Mouse (Mus musculus): ENCODE measurements at regions not wholly inside any gene's neighbourhood (a gene's known extent, or its start where the extent isn't known, plus 50 kb on each side); places are given as distances from the start of the nearest gene placed in this dataset.

- Histone ChIP-seq H3K27ac (replicated peaks) (no peak overlapping the region), H3K36me3 (ENCODE audit: control insufficient read depth, insufficient read depth, low read length) (no peaks in the 10 kb centered on the region), H3K4me1 (replicated peaks; ENCODE audit: control insufficient read depth, insufficient read depth) (no peaks in the 10 kb centered on the region), H3K27me3 (ENCODE audit: control insufficient read depth, insufficient read depth, low read length) (no peaks in the 10 kb centered on the region), H3K4me2 (replicated peaks; ENCODE audit: low read depth) (no peak overlapping the region), H3K9ac (ENCODE audit: low read length) (no peak overlapping the region), H3K9me3 (ENCODE audit: control insufficient read depth, low read length) (no peaks in the 10 kb centered on the region), H3K4me3 (ENCODE audit: low read depth, low read length) (no peak overlapping the region)
- TF ChIP-seq CTCF (IDR thresholded peaks at IDR 0.05; ENCODE audit: low read depth), result no peak
- TF ChIP-seq EP300 (optimal IDR thresholded peaks at IDR 0.05), result no peak
- ATAC-seq (ENCODE audit: low FRiP score, low TSS enrichment) (no peak), DNase-seq (ENCODE audit: low spot score) (no peak)
- WGBS, result 29% methylated on average over 11 of the region's 11 CpGs
Measured at GRCm38 (mm10) chr4:81217979-81218378, 224.6 kb downstream of the Mpdz start.

DNA sequence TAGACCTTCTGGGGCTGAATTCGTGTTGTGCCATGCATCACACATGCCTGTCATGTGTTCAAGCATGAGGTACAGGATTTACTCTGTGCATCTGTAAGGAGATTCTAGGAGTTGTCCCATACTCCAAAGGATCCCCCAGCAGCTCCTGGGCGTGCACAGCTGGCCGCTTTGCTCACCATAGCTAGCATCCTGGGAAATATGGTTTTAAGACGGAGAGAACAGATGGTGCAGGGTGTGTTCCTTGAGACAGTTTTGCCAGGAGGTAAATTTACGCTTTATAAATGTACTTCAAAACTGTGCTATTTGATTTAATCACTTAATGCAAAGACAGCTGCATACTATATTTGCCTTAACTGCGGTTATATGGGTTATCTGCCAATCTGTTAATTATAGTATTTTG is 220.6 kb downstream of the Mpdz start:
- Histone ChIP-seq H3K9ac (ENCODE audit: low read length) (no peak overlapping the region), H3K4me1 (replicated peaks; ENCODE audit: control insufficient read depth, insufficient read depth) (no peaks in the 10 kb centered on the region), H3K4me3 (ENCODE audit: low read depth, low read length) (no peak overlapping the region), H3K4me2 (replicated peaks; ENCODE audit: low read depth) (no peak overlapping the region), H3K36me3 (ENCODE audit: control insufficient read depth, insufficient read depth, low read length) (no peaks in the 10 kb centered on the region), H3K27me3 (ENCODE audit: control insufficient read depth, insufficient read depth, low read length) (no peaks in the 10 kb centered on the region), H3K27ac (replicated peaks) (no peak overlapping the region), H3K9me3 (ENCODE audit: control insufficient read depth, low read length) (no peaks in the 10 kb centered on the region)
- WGBS, result 65% methylated on average over 6 of the region's 6 CpGs
- ATAC-seq (ENCODE audit: low FRiP score, low TSS enrichment) (no peak), DNase-seq (ENCODE audit: low spot score) (no peak)
- TF ChIP-seq EP300 (optimal IDR thresholded peaks at IDR 0.05) (no peak), CTCF (IDR thresholded peaks at IDR 0.05; ENCODE audit: low read depth) (no peak)

GRCm38 (mm10) chr4:81222468-81223175 is 220.0 kb downstream of the Mpdz start:
- H3K36me3 ChIP-seq (ENCODE audit: control insufficient read depth, insufficient read depth, low read length), result no peaks in the 10 kb centered on the region
- DNase-seq (ENCODE audit: low spot score) (no peak), ATAC-seq (ENCODE audit: low FRiP score, low TSS enrichment) (no peak)
- no peaks in the 10 kb centered on the region for H3K27me3 ChIP-seq (ENCODE audit: control insufficient read depth, insufficient read depth, low read length)
- no peak overlapping the region for H3K27ac ChIP-seq (replicated peaks)
- WGBS, result 57% methylated on average over 5 of the region's 5 CpGs
- no peak overlapping the region for H3K9ac ChIP-seq (ENCODE audit: low read length)
- TF ChIP-seq EP300 (optimal IDR thresholded peaks at IDR 0.05), result no peak
- TF ChIP-seq CTCF (IDR thresholded peaks at IDR 0.05; ENCODE audit: low read depth), result no peak
- H3K9me3 ChIP-seq (ENCODE audit: control insufficient read depth, low read length), result no peaks in the 10 kb centered on the region
- no peaks in the 10 kb centered on the region for H3K4me1 ChIP-seq (replicated peaks; ENCODE audit: control insufficient read depth, insufficient read depth)
- no peak overlapping the region for H3K4me3 ChIP-seq (ENCODE audit: low read depth, low read length)
- H3K4me2 ChIP-seq (replicated peaks; ENCODE audit: low read depth), result no peak overlapping the region

Measured in stomach, postnatal 0 days (tissue).